Mouse (Mus musculus) embryonic facial prominence, embryonic 12.5 days (tissue): ENCODE results near the gene Aatf. TPM values are rescaled to one million over a fixed set of nuclear protein-coding genes. Genes with fewer than 3 reads are reported as not detected.

Experiments used
- ATAC-seq: fragments of 200-750 bp; cut with Nextera tagmentation; 2 replicates; pipeline ENCODE4 v1.8.0; 2017; ENCODE audit not compliant: insufficient number of reproducible peaks, insufficient read depth, low FRiP score, low TSS enrichment
- H3K27ac ChIP-seq: fragments of 300-500 bp; sonication (generic); 2 replicates; pipeline ENCODE4 v1.5.1; 2016; ENCODE audit warnings: mild to moderate bottlenecking
- H3K27me3 ChIP-seq: fragments of 300-500 bp; sonication (generic); 2 replicates; pipeline ENCODE4 v1.6.1; 2016; ENCODE audit warnings: mild to moderate bottlenecking, moderate library complexity
- H3K36me3 ChIP-seq: fragments of 300-500 bp; sonication (generic); 2 replicates; pipeline ENCODE4 v1.6.1; 2016; ENCODE audit warnings: mild to moderate bottlenecking
- H3K4me1 ChIP-seq: fragments of 300-500 bp; sonication (generic); 2 replicates; pipeline ENCODE4 v1.6.1; 2016
- H3K4me2 ChIP-seq: fragments of 300-500 bp; sonication (generic); replicated peaks from 2 replicates; pipeline ENCODE4 v1.6.1; 2016; ENCODE audit warnings: mild to moderate bottlenecking, moderate library complexity
- H3K4me3 ChIP-seq: fragments of 300-500 bp; sonication (generic); 2 replicates; pipeline ENCODE4 v1.5.1; 2016; ENCODE audit warnings: mild to moderate bottlenecking
- H3K9ac ChIP-seq: fragments of 300-500 bp; sonication (generic); 2 replicates; pipeline ENCODE4 v1.6.1; 2016; ENCODE audit warnings: mild to moderate bottlenecking, moderate library complexity
- H3K9me3 ChIP-seq: fragments of 300-500 bp; sonication (generic); 2 replicates; pipeline ENCODE4 v1.6.1; 2016; ENCODE audit warnings: mild to moderate bottlenecking, moderate library complexity
- WGBS: fragments of 180-500 bp; shearing (Covaris S2); methylation state at CpG from one replicate; pipeline ENCODE4 v1.1.7; 2016; 5-methylcytosine and 5-hydroxymethylcytosine counted together
- polyA plus RNA-seq: library from polyadenylated mRNA; unstranded; fragments of >200 nt; fragmentation: Nextera tagmentation; extraction: Ambion mirVana; gene quantifications from 2 replicates; pipeline ENCODE4 v1.2.1, GENCODE M21; 2016

Aatf gene
- polyA plus RNA-seq, result 53.8 and 53.9 TPM in 2 replicates

DNA sequence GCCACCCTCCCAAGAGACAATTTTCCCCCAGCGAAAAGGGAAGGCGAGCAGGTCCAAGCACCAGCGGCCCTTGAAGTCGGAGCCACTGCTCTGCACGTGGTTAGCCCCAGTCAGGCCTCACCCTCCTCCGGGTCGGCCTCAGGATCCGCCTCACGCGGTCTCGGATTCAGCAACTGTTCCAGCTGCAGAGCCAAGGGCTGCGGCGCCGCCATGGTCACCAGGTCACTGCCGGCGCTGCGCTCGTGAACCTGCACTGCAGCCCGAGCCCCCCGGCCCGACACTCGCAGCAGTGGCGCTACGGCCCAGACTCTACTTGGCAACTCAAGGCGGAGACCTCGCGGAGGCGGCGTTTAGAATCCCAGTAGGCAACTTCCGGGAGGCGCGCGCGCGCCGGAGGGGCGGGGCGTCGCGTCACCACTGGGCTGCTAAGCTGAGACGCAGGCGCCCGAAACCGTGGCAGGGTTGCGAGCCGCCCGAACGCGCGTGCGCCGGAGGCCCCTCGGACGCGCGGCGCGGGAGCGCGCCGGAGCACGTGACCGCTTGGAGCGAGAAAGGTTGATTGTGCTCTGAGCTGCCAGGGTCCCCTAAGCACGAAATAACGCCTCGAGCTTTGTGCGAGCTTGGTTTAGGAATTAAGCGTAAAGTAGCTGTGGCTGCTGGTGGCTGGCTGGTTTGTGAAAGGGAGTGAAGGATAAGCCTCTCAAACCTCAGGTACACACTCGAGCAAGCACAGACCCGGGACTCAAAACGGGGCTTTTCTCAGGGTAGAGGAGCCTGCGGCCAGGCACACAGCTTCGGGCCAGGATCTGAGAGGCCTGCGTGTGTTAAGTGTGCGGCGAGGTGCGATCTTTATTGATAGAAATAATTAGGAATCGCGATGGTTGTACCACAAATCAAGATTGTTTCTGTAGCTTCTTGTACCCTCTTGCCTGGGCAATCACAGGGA, at the start of gene Aatf:
Gene Aatf, minus strand, starts transcription at position 352 of the 946 bp plus-strand sequence.
- Histone ChIP-seq H3K9ac (peak within 1 kb of the TSS; percentile 81), H3K4me2 (peak within 1 kb of the TSS; percentile 85), H3K4me1 (peaks cover 9% of the 10 kb centered on the region; the same call in 1 of the 2 replicates), H3K36me3 (peaks cover 10% of the 10 kb centered on the region), H3K27ac (peak within 1 kb of the TSS; percentile 81), H3K27me3 (peaks cover 31% of the 10 kb centered on the region), H3K9me3 (no peaks in the 10 kb centered on the region), H3K4me3 (peak within 1 kb of the TSS; percentile 77)
- under 1% methylated on average over 80 of the region's 80 CpGs for WGBS
- peak; percentile 96 for ATAC-seq

DNA sequence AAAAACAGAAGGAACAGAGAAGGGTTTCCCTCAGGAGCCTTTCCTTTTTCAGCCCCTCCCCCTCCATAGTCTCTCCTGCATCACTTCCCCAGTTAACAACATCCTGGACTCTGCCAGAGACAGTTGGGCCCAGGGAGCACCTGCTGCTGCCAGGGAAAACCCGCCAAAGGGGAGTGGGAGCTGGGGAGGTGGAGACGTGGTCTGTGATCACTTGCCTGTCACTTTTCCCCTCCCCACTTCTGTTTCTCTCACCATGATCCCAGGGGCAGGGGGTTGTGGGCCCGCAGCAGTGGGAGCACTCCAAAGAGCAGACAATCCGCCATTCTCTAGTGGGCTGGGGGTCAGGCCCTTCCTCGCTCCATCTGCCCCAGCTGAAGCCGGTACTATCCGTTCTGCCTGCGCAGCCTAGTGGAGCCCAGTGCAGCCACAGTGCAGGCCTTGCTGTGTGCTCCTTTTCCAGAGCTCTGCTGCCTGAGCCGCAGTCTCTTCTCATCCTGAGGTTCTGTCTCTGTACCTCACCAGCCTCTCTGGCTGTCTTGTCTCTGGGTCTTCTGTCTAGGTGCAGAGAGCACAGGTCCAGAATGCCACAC, 49.5 kb upstream of the Aatf start:
- Histone ChIP-seq H3K9ac (peak overlapping the region; percentile 2; the same call in 1 of the 2 replicates), H3K4me3 (no peak overlapping the region), H3K27me3 (peaks cover 24% of the 10 kb centered on the region; the same call in 1 of the 2 replicates), H3K27ac (no peak overlapping the region), H3K36me3 (no peaks in the 10 kb centered on the region), H3K9me3 (no peaks in the 10 kb centered on the region), H3K4me2 (no peak overlapping the region), H3K4me1 (peaks cover 6% of the 10 kb centered on the region; the same call in 1 of the 2 replicates)
- no peak for ATAC-seq
- WGBS, result 14% methylated on average over 9 of the region's 9 CpGs

DNA sequence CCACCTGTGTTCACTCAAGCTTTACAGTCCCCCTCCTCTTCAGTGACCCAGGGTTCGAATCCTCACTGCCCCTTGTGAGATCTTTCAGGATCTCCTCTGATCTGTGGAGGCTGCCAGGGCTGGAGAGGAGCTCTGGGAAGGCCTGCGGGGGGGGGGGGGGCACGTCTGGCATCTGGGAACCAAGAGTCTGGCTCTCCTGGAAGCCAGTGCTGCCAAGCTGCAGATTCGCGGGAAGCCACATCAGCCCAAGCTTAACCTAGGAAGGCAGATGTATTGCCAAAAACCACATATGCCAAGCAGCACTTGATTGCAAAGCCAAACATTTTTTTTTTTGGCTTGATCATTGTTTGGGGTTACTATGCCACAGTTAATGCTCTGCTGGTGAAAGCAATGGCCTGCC, 48.2 kb upstream of the Aatf start:
- H3K27me3 ChIP-seq, result peaks cover 15% of the 10 kb centered on the region; the same call in 1 of the 2 replicates
- H3K4me3 ChIP-seq, result no peak overlapping the region
- H3K9ac ChIP-seq, result no peak overlapping the region
- peaks cover 6% of the 10 kb centered on the region; the same call in 1 of the 2 replicates for H3K4me1 ChIP-seq
- no peak overlapping the region for H3K27ac ChIP-seq
- no peak for ATAC-seq
- H3K9me3 ChIP-seq, result no peaks in the 10 kb centered on the region
- no peaks in the 10 kb centered on the region for H3K36me3 ChIP-seq
- H3K4me2 ChIP-seq, result no peak overlapping the region
- 57% methylated on average over 5 of the region's 5 CpGs for WGBS

DNA sequence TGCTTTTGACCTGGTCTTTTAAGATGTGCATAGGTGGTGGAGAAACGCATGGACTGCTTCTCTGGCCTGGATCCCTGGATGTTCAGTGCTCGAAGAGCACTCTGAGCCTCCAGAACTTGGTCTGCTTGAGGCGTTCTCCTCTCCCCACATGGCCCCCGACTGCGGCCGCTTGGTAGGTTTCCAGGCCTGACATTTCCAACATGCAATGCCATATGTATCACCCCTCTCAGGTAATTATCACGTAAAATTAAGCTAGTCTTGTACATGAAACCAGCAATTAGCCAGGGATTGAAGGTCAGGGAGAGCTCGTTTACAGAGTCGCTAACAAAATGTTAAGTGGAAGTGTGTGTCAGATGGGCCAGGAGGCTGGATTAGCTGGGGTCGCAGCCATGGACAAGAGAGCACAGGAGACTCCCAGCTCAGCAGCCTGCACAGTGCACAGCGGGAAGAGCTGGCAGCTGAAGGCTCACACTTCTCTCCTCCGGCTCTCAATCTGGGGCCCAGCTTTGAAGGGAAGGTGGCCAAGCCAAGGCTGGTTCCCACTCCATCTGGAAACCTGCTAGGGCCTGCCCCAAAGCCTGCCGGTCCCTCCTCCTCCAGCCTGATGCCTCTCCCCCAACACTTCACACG, 40.6 kb upstream of the Aatf start:
- Histone ChIP-seq H3K36me3 (no peaks in the 10 kb centered on the region), H3K9me3 (0 out of 2 replicates have a peak, but pooled peaks cover 4% of the 10 kb centered on the region), H3K4me2 (no peak overlapping the region), H3K4me3 (no peak overlapping the region), H3K4me1 (no peaks in the 10 kb centered on the region), H3K27me3 (0 out of 2 replicates have a peak, but pooled peaks cover 2% of the 10 kb centered on the region), H3K27ac (no peak overlapping the region), H3K9ac (no peak overlapping the region)
- 71% methylated on average over 14 of the region's 14 CpGs for WGBS
- ATAC-seq, result no peak

DNA sequence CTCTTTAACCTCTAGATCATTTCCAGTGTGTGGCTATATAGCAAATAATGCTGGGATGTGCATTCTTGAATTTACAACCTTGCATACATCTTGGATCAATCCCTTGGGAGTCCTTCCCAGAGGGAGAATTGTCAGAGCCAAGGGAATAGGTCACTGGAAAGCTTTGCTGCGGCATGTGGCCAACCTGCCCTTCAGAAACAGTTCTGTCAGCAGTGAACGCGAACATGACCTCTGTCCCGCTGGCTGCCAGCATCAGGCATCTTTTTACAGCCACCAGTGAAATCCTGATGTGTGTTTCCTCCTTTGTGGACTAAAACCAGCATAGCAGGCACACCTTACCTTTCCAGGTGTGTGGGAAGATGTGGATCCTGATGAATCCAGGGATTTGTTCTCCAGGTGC, 38.0 kb upstream of the Aatf start:
- H3K9ac ChIP-seq, result no peak overlapping the region
- H3K27ac ChIP-seq, result no peak overlapping the region
- 0 out of 2 replicates have a peak, but pooled peaks cover 4% of the 10 kb centered on the region for H3K9me3 ChIP-seq
- H3K4me2 ChIP-seq, result no peak overlapping the region
- WGBS, result 80% methylated on average over 4 of the region's 4 CpGs
- no peak for ATAC-seq
- no peak overlapping the region for H3K4me3 ChIP-seq
- no peaks in the 10 kb centered on the region for H3K36me3 ChIP-seq
- 0 out of 2 replicates have a peak, but pooled peaks cover 2% of the 10 kb centered on the region for H3K27me3 ChIP-seq
- no peaks in the 10 kb centered on the region for H3K4me1 ChIP-seq

DNA sequence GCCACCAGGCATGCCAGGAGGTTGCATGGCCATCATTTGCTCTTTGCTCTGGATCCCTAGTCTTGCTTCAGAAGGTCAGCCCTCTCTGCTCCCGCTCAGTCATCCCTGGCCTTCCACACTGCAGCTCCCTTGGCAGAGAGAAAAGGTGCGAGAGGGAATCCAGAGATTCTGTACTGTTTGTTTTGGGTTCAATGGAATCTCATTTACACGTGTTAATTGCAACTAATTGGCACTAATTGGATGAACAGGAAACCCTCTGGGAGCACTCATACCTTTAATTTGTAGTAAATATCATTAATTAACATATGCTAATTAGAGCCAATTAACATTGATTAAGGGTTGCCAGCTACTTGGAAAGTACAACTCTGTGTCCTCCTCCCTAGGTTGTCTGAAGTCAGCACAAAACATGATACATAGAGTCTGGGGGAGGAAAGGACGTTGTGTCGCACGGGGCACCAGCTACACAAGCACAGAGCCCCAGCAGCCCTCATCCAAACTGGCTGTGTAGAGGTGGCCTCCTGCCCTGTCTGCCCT, 36.0 kb upstream of the Aatf start:
- peaks cover 6% of the 10 kb centered on the region; the same call in 1 of the 2 replicates for H3K27me3 ChIP-seq

DNA sequence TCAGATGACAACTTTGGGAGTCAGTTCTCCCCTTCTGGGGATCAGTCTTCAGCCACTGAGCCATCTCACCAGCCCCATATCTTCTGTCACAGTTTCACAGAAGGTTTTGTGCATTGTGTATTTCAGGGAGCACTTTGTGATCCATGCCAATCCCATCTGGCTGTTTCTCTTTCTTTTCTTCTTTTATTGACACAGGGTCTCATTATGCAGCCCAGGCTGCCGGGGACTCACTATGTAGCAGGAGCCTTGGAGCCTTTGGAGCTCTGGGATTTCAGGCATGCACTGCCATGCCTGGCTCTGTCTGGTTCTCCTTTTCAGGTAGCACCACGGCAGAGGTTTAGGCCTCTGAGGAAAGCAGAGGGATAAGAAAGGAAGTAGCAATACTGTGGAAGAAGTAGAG, 35.0 kb upstream of the Aatf start:
- WGBS, result 44% methylated on average over 2 of the region's 2 CpGs
- no peak for ATAC-seq
- H3K4me3 ChIP-seq, result no peak overlapping the region
- no peaks in the 10 kb centered on the region for H3K36me3 ChIP-seq
- 0 out of 2 replicates have a peak, but pooled peaks cover 4% of the 10 kb centered on the region for H3K9me3 ChIP-seq
- no peak overlapping the region for H3K4me2 ChIP-seq
- no peak overlapping the region for H3K9ac ChIP-seq
- H3K27ac ChIP-seq, result no peak overlapping the region
- peaks cover 6% of the 10 kb centered on the region; the same call in 1 of the 2 replicates for H3K27me3 ChIP-seq
- H3K4me1 ChIP-seq, result no peaks in the 10 kb centered on the region

More for the DNA sequence above, 36.0 kb upstream of the Aatf start:
- ATAC-seq, result no peak
- H3K27ac ChIP-seq, result no peak overlapping the region
- no peaks in the 10 kb centered on the region for H3K36me3 ChIP-seq
- H3K9me3 ChIP-seq, result 0 out of 2 replicates have a peak, but pooled peaks cover 4% of the 10 kb centered on the region
- H3K4me2 ChIP-seq, result no peak overlapping the region
- 43% methylated on average over 6 of the region's 6 CpGs for WGBS
- H3K4me1 ChIP-seq, result no peaks in the 10 kb centered on the region
- H3K9ac ChIP-seq, result no peak overlapping the region
- no peak overlapping the region for H3K4me3 ChIP-seq

DNA sequence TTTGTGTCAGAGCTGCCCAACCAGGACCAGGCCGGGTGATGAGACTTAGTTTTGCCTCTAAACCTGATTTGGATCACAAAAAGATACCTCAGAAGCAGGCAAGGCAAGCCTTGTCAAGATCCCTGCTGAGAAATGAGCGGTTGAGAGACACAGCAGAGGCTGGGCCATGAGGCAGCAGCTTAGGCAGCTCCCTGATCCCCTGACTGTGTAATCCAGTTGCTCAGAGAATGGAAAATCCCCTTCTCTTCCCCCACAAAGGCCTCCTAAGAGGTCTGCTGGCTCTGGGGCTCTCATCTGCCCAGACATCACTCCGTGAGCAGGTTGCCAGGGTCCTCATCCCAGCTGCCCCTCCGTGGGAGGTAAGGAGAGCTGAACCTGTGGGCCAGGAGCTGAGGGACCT, 26.7 kb upstream of the Aatf start:
- Histone ChIP-seq H3K4me1 (no peaks in the 10 kb centered on the region), H3K9me3 (no peaks in the 10 kb centered on the region), H3K36me3 (no peaks in the 10 kb centered on the region), H3K4me2 (no peak overlapping the region), H3K9ac (no peak overlapping the region), H3K27ac (no peak overlapping the region), H3K27me3 (peaks cover 23% of the 10 kb centered on the region), H3K4me3 (no peak overlapping the region)
- no peak for ATAC-seq
- 10% methylated on average over 4 of the region's 4 CpGs for WGBS

DNA sequence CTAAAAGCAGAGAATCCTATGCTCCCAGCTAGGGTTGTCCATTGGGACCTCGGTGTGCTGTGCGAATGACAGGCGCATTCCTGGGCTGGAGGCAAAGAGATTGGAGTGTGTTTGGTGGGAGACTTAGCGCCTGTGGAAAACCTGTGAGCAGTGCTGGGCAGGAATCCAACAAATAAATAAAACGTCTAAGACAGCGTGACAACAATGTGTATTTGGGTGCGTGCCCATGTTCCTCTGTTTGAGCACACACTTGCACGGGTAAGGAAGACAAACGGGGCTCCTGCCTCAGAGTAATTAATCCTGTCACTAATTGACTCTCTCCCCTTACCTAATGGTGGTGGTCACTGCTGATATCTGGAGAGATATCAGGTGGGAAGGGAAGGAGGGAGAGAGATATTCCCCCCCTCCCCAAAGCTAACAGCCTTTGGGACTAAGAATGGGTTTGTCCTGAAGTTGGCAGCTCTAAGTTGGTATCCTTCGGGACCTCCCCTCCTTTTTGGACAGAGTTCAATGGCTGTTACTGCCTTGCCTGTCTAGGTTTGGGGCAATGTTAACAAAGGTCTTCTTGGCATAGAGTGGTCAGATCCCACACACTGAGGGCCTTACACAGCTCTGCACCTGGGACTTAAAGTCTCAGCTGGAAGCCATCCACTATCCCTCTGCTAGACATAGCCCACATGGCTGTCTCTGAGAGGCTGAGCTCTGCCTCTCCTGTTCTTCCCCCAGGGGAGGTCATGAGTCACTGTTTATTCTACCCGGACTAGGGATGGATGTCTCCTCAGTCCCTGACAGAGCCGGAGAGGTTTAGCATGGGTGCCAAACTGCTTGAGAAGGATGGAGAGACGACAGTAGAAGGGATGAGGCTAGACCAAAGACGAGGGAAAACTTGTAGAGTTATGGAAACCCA, 16.7 kb upstream of the Aatf start:
- WGBS, result 6% methylated on average over 14 of the region's 14 CpGs
- 0 out of 2 replicates have a peak, but pooled peaks have one; percentile 42 for ATAC-seq
- no peak overlapping the region for H3K9ac ChIP-seq
- no peaks in the 10 kb centered on the region for H3K9me3 ChIP-seq
- no peak overlapping the region for H3K27ac ChIP-seq
- no peak overlapping the region for H3K4me2 ChIP-seq
- peaks cover 13% of the 10 kb centered on the region for H3K4me1 ChIP-seq
- H3K4me3 ChIP-seq, result no peak overlapping the region; the same call in 1 of the 2 replicates
- H3K36me3 ChIP-seq, result no peaks in the 10 kb centered on the region
- peaks cover 92% of the 10 kb centered on the region for H3K27me3 ChIP-seq

DNA sequence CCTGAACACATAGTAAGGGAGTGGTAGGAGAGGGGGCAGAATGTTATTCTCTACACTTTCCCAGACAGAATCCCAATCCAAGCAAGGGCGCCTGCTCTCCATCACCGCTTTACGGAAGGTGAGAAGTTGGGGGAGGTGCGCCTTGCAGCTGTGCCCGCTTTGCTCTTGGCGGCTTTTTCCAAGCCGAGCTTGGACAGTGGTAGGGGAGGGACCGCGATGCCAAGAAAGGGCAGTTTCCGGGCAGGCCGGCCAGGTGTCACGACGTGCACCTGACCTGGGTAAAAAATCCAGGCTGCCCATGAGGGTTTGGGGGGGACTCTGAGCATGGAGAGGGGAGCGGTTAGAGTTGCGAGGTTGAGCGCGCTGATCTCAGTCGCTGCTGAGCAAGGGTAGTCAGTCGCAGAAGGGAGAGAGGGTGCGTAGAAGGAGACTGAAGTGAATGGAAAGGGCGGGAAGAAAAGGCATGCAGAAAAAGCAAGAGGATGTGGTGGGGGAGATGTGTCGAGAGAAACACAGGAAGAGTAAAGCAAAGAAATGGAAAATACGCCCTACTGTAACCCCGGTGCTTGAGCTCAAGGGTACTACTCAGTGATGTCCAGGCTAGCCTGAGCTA, 15.9 kb upstream of the Aatf start:
- no peak for ATAC-seq
- Histone ChIP-seq H3K9ac (no peak overlapping the region), H3K27ac (no peak overlapping the region), H3K4me3 (no peak overlapping the region; the same call in 1 of the 2 replicates), H3K4me1 (peaks cover 17% of the 10 kb centered on the region), H3K9me3 (no peaks in the 10 kb centered on the region), H3K4me2 (peak overlapping the region; percentile 17), H3K36me3 (no peaks in the 10 kb centered on the region), H3K27me3 (peaks cover 93% of the 10 kb centered on the region)
- 2% methylated on average over 24 of the region's 24 CpGs for WGBS
